Comparison of ENCODE assay signal across 17 mouse cellular contexts in the genomic region with DNA sequence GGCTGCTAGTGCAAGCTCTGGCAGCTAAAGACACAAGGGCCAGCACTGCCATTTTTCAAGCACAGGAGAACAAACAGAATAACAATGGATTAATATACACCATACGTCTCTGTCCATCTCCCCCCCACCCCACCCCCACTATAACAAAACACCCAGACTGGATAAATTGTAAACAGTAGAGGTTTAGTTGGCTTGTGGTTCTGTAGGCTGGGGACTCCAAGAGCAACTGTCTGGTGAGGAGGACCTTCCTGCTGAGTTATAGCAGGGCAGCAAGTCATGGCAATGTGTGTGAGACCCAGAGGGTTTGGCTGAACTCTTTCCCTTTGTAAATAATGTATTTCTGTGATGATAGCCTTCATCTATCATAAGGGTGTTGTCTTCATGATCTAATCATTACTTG. TPM values are rescaled to one million over a fixed set of nuclear protein-coding genes. Genes with fewer than 3 reads are reported as not detected.
DNase-seq lines count a peak whose midpoint lies in the region; ATAC-seq lines count a peak whose summit lies in the region.
"Had no signal": no experiment of that assay in that cellular context is flagged by ENCODE, and none has a peak within 500 bp of the region (broad histone marks: within the 10 kb centered on the region; RNA-seq: fewer than 3 reads in every experiment).

No protein-coding gene starts in this region.

- no peak for DNase-seq in lung, postnatal 36 days
- DNase-seq in thymus, postnatal 4 days, result no peak
- DNase-seq in left cerebral cortex, adult 18-20 months (ENCODE audit: low spot score in 2 of 2), result no peak
- DNase-seq: adrenal gland, adult 8-10 months; adrenal gland, postnatal 36 days; cerebellum, adult 2 months; cerebellum, postnatal 10 days; forebrain, postnatal 0 days; gastrocnemius, postnatal 14 days; heart, adult 2 months had no signal

- peak overlapping the region; percentile 50 for H3K27ac ChIP-seq in lung, embryonic 15.5 days
- peak overlapping the region; percentile 49 for H3K27ac ChIP-seq in intestine, embryonic 15.5 days
- peak overlapping the region; percentile 64; the same call in 1 of the 2 replicates for H3K27ac ChIP-seq in stomach, embryonic 14.5 days (ENCODE audit: low read length)
- H3K27ac ChIP-seq: embryonic facial prominence, embryonic 10.5 days; forebrain, embryonic 13.5 days; heart, adult 2 months; hindbrain, embryonic 10.5 days had no signal

- no peaks in the 10 kb centered on the region for H3K36me3 ChIP-seq in lung, embryonic 15.5 days
- H3K36me3 ChIP-seq in intestine, embryonic 15.5 days, result no peaks in the 10 kb centered on the region
- H3K36me3 ChIP-seq in stomach, embryonic 14.5 days (ENCODE audit: control insufficient read depth, insufficient read depth, low read length), result no peaks in the 10 kb centered on the region
- H3K36me3 ChIP-seq: embryonic facial prominence, embryonic 10.5 days; heart, embryonic 12.5 days; hindbrain, embryonic 10.5 days had no signal

- WGBS in lung, embryonic 15.5 days, result 18% methylated on average over 1 of the region's 1 CpGs
- WGBS in intestine, embryonic 15.5 days, result 55% methylated on average over 1 of the region's 1 CpGs
- 31% methylated on average over 1 of the region's 1 CpGs for WGBS in stomach, embryonic 14.5 days

- H3K27me3 ChIP-seq in lung, embryonic 15.5 days, result no peaks in the 10 kb centered on the region
- H3K27me3 ChIP-seq in intestine, embryonic 15.5 days (replicated peaks), result no peaks in the 10 kb centered on the region
- no peaks in the 10 kb centered on the region for H3K27me3 ChIP-seq in stomach, embryonic 14.5 days (ENCODE audit: control insufficient read depth, insufficient read depth, low read length)
- H3K27me3 ChIP-seq: forebrain, embryonic 13.5 days; heart, embryonic 12.5 days had no signal

- H3K4me2 ChIP-seq in lung, embryonic 15.5 days, result no peak overlapping the region
- H3K4me2 ChIP-seq in intestine, embryonic 15.5 days (replicated peaks), result no peak overlapping the region
- H3K4me2 ChIP-seq in stomach, embryonic 14.5 days (replicated peaks; ENCODE audit: low read depth, low read length), result no peak overlapping the region
- H3K4me2 ChIP-seq: forebrain, embryonic 13.5 days; heart, embryonic 12.5 days had no signal

- H3K9me3 ChIP-seq in lung, embryonic 15.5 days, result no peaks in the 10 kb centered on the region
- H3K9me3 ChIP-seq in intestine, embryonic 15.5 days, result no peaks in the 10 kb centered on the region
- H3K9me3 ChIP-seq in stomach, embryonic 14.5 days (ENCODE audit: control insufficient read depth, low read depth, low read length), result no peaks in the 10 kb centered on the region
- H3K9me3 ChIP-seq: embryonic facial prominence, embryonic 10.5 days; forebrain, embryonic 13.5 days; heart, embryonic 12.5 days; hindbrain, embryonic 10.5 days had no signal

- no peak overlapping the region for H3K9ac ChIP-seq in lung, embryonic 15.5 days
- H3K9ac ChIP-seq in intestine, embryonic 15.5 days, result no peak overlapping the region
- H3K9ac ChIP-seq in stomach, embryonic 14.5 days (replicated peaks; ENCODE audit: low read depth, low read length), result no peak overlapping the region
- H3K9ac ChIP-seq: forebrain, embryonic 13.5 days; forebrain, postnatal 0 days; heart, embryonic 12.5 days had no signal

- ATAC-seq in lung, embryonic 15.5 days (ENCODE audit: borderline replicate concordance, extremely low read depth, low FRiP score, low TSS enrichment), result peak; percentile 81; the same call in 1 of the 2 replicates
- no peak for ATAC-seq in intestine, embryonic 15.5 days
- peak; percentile 24; the same call in 1 of the 2 replicates for ATAC-seq in stomach, embryonic 14.5 days (ENCODE audit: insufficient number of reproducible peaks, insufficient read depth, low FRiP score, low read depth)
- ATAC-seq: forebrain, embryonic 13.5 days; forebrain, postnatal 0 days had no signal

- H3K4me1 ChIP-seq in lung, embryonic 15.5 days, result peaks cover 34% of the 10 kb centered on the region; the same call in 1 of the 2 replicates
- peaks cover 2% of the 10 kb centered on the region; the same call in 1 of the 2 replicates for H3K4me1 ChIP-seq in intestine, embryonic 15.5 days (replicated peaks)
- H3K4me1 ChIP-seq in stomach, embryonic 14.5 days (ENCODE audit: control insufficient read depth, insufficient read depth, low read length), result peaks cover 13% of the 10 kb centered on the region
- H3K4me1 ChIP-seq: forebrain, embryonic 13.5 days; hindbrain, embryonic 10.5 days had no signal

- no peak overlapping the region for H3K4me3 ChIP-seq in lung, embryonic 15.5 days
- no peak overlapping the region for H3K4me3 ChIP-seq in intestine, embryonic 15.5 days (replicated peaks)
- no peak overlapping the region for H3K4me3 ChIP-seq in stomach, embryonic 14.5 days (ENCODE audit: low read depth, low read length)
- H3K4me3 ChIP-seq: embryonic facial prominence, embryonic 10.5 days; forebrain, embryonic 13.5 days; heart, adult 2 months; heart, embryonic 12.5 days; hindbrain, embryonic 10.5 days had no signal

RNA-seq across cellular contexts. Expression of gene Serp2, which starts 33.0 kb away (rescaled TPM):
- 5.3 TPM in 2 replicates for polyA plus RNA-seq in lung, embryonic 15.5 days (2015; fragmentation: Nextera tagmentation; extraction: Ambion mirVana)
- polyA plus RNA-seq in intestine, embryonic 15.5 days (2015; fragmentation: Nextera tagmentation; extraction: Ambion mirVana), result 8.6 and 10.0 TPM in 2 replicates
- polyA plus RNA-seq in stomach, embryonic 14.5 days (2014; fragmentation: Nextera tagmentation; extraction: Ambion mirVana), result 12.3 and 12.7 TPM in 2 replicates
- 100 to 1,000 TPM; 180 to 192 TPM for total RNA-seq in left cerebral cortex, adult 18-20 months (2021)
